Mouse (Mus musculus) erythroblast, embryonic 14.5 days (primary cell): ENCODE measurements around the gene Cacna1c.

Experiments used
- GATA1 ChIP-seq: IDR thresholded peaks from 2 replicates; pipeline ENCODE4 v1.6.1; 2012; ENCODE audit warnings: low read length, inconsistent platforms, mixed read lengths
- TAL1 ChIP-seq: IDR thresholded peaks from 3 replicates; pipeline ENCODE4 v1.6.1; 2012; ENCODE audit warnings: low read length, inconsistent platforms, mixed read lengths

GRCm38 (mm10) chr6:118887032-118887431 lies 309.2 kb downstream of the Cacna1c start:
- TF ChIP-seq GATA1 = no peak
- no peak for TF ChIP-seq TAL1
